Mouse (Mus musculus) liver, postnatal 0 days (tissue): ENCODE data around the gene Mdga1.

ENCODE experiments used
- CTCF ChIP-seq: sonication (generic); IDR thresholded peaks from 2 replicates; pipeline ENCODE4 v1.5.1; 2016; ENCODE audit warnings: antibody characterized with exemption, low read depth
- EP300 ChIP-seq: IDR thresholded peaks from 2 replicates; pipeline ENCODE4 v1.6.1; 2016; ENCODE audit warnings: antibody characterized with exemption, low read depth, mild to moderate bottlenecking

- TF ChIP-seq CTCF (no peak), EP300 (no peak)
Observed at GRCm38 (mm10) chr17:29954316-29954715, 15.6 kb downstream of the Mdga1 start.
